Mouse (Mus musculus) lung, postnatal 0 days (tissue): ENCODE results near the gene Vgll4.

ENCODE experiments used
- CTCF ChIP-seq: IDR thresholded peaks from 2 replicates; pipeline ENCODE4 v1.5.1; 2016; ENCODE audit warnings: antibody characterized with exemption, mild to moderate bottlenecking
- EP300 ChIP-seq: IDR thresholded peaks from 2 replicates; pipeline ENCODE4 v1.6.1; 2016; ENCODE audit warnings: antibody characterized with exemption, mild to moderate bottlenecking, control low read depth

DNA sequence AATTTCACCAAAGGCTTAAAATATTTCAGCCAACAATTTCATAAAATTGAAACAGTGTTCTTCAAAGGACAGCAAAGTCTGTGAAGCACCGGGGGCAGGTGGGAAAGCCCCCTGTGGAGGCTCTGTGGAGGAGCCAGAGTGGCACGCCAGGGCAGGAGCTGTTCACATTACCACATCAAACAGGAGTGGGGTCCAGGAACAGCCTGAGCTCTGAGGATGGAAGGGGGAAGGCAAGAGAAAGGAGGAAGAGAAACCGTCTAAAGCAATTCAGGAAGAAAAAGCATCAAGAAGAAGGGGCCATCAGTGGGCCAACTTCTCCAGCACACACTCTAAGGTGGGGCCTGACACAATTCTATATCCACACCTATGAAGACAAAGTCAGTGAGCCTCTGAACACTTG, 36.3 kb upstream of the Vgll4 start:
- TF ChIP-seq CTCF (no peak), EP300 (no peak)
